Mouse (Mus musculus) forebrain, embryonic 14.5 days (tissue): ENCODE data around the gene Samhd1. TPM values are rescaled to one million over a fixed set of nuclear protein-coding genes. Genes with fewer than 3 reads are reported as not detected.
A peak's percentile ranks its signal among the peaks of the same experiment; 100 is the strongest.

Experiments used
- ATAC-seq: fragments of 200-750 bp; cut with Nextera tagmentation; 2 replicates; pipeline ENCODE4 v1.8.0; 2017; ENCODE audit warnings: mild to moderate bottlenecking, moderate library complexity
- DNase-seq: peaks from one replicate; pipeline ENCODE4 v3.0.0-alpha.2; 2015; ENCODE audit warnings: low spot score
- H3K27ac ChIP-seq: fragments of 300-500 bp; sonication (generic); 2 replicates; pipeline ENCODE4 v1.5.1; 2014; ENCODE audit warnings: low read depth, mild to moderate bottlenecking, control low read depth, low read length, moderate library complexity
- H3K27me3 ChIP-seq: fragments of 300-500 bp; sonication (generic); replicated peaks from 2 replicates; pipeline ENCODE4 v1.6.1; 2014; ENCODE audit warnings: low read length, control low read depth, mixed read lengths; ENCODE audit not compliant: control insufficient read depth, insufficient read depth
- H3K36me3 ChIP-seq: fragments of 300-500 bp; sonication (generic); 2 replicates; pipeline ENCODE4 v1.6.1; 2014; ENCODE audit warnings: low read length, control low read depth; ENCODE audit not compliant: control insufficient read depth, insufficient read depth
- H3K4me1 ChIP-seq: fragments of 300-500 bp; sonication (generic); 2 replicates; pipeline ENCODE4 v1.6.1; 2014; ENCODE audit warnings: antibody characterized with exemption, low read length, control low read depth; ENCODE audit not compliant: control insufficient read depth, insufficient read depth
- H3K4me2 ChIP-seq: fragments of 300-500 bp; sonication (generic); 2 replicates; pipeline ENCODE4 v1.6.1; 2014; ENCODE audit warnings: mild to moderate bottlenecking, control low read depth, low read length
- H3K4me3 ChIP-seq: fragments of 300-500 bp; sonication (generic); 2 replicates; pipeline ENCODE4 v1.5.1; 2014; ENCODE audit warnings: low read depth, low read length, control low read depth
- H3K9ac ChIP-seq: fragments of 300-500 bp; sonication (generic); 2 replicates; pipeline ENCODE4 v1.6.1; 2014; ENCODE audit warnings: mild to moderate bottlenecking, low read length, control low read depth, moderate library complexity
- H3K9me3 ChIP-seq: fragments of 300-500 bp; sonication (generic); replicated peaks from 2 replicates; pipeline ENCODE4 v1.6.1; 2016; ENCODE audit warnings: low read length, control low read depth, mixed read lengths; ENCODE audit not compliant: control insufficient read depth
- WGBS: fragments of 180-500 bp; shearing (Covaris S2); extraction: QIAGEN DNeasy Blood & Tissue Kit; methylation state at CpG from one replicate; pipeline ENCODE4 v1.1.7; 2014; 5-methylcytosine and 5-hydroxymethylcytosine counted together
- polyA plus RNA-seq: library from polyadenylated mRNA; unstranded; fragments of >200 nt; fragmentation: Nextera tagmentation; extraction: Ambion mirVana; gene quantifications from 2 replicates; pipeline ENCODE4 v1.2.1, GENCODE M21; 2014

The Samhd1 gene
- polyA plus RNA-seq, 1 experiment from 2014 or later: 13.6 TPM

DNA sequence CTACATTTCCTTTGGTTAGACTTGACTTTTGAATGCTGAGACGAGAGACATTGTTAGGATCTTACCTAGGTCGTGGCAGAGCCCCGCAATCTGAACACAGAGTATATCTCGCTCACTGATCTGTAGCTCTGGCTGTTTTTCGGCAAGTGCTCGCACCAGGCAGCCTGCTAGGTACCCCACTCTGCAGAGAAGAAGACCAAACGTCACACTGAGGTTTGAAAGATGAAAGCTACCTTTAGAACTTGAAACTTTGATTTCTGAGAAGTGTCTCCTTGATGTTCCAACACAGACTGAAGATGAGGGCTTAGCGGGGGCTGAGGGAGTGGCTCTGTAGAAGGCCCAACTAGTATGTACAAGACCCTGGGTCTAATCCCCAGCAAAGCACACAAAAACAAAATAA lies 13.3 kb downstream of the Samhd1 start:
- Histone ChIP-seq H3K27me3 (no peaks in the 10 kb centered on the region), H3K36me3 (peaks cover 17% of the 10 kb centered on the region; the same call in 1 of the 2 replicates), H3K9ac (no peak overlapping the region), H3K4me1 (no peaks in the 10 kb centered on the region), H3K4me3 (no peak overlapping the region), H3K9me3 (no peaks in the 10 kb centered on the region), H3K27ac (no peak overlapping the region), H3K4me2 (no peak overlapping the region)
- no peak for DNase-seq
- ATAC-seq: no peak
- 91% methylated on average over 8 of the region's 8 CpGs for WGBS

DNA sequence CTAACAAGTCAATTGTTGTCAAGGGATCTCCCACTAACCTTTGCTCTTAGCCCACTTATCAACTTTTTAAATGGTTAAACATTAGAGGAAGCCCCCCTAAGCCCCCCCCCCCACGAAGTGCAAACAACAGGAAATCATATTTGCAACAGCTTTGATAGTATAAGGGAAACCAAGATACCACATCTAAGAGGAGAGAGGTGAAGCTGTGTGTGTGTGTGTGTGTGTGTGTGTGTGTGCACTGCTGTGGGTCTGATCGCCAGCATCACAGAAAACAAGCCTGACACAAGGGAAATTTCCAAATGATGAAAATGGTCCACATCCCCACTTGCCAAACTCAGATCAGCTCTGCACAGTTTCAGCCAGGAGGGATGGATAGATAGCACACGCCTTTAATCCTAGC lies 16.0 kb downstream of the Samhd1 start:
- WGBS: 78% methylated on average over 3 of the region's 3 CpGs
- no peaks in the 10 kb centered on the region for H3K9me3 ChIP-seq

DNA sequence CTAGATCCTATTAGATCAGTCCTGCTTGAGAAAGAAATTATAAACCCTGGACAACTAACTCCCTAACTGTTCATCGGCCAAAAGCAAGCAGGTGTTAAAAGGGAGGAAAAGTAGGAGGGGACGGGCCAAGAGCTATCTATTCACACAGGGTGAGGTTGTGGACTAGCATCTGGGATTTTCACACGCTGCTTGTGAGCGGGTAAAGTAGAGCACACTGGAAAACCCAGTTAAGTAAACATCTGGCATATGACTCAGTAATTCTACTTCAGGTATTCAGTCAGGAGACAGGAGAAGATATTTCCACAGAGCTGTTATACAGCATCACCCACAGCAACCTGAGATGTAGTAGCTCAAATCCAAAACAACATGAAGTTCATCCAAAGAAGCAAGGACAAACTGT lies 16.5 kb downstream of the Samhd1 start:
- Histone ChIP-seq H3K36me3 (peaks cover 14% of the 10 kb centered on the region), H3K4me1 (no peaks in the 10 kb centered on the region), H3K27me3 (no peaks in the 10 kb centered on the region), H3K4me2 (no peak overlapping the region), H3K4me3 (no peak overlapping the region), H3K9ac (no peak overlapping the region), H3K9me3 (no peaks in the 10 kb centered on the region), H3K27ac (no peak overlapping the region)
- WGBS: 92% methylated on average over 4 of the region's 4 CpGs
- DNase-seq: no peak
- ATAC-seq: no peak

More for the DNA sequence above, 16.0 kb downstream of the Samhd1 start:
- Histone ChIP-seq H3K4me1 (no peaks in the 10 kb centered on the region), H3K9ac (no peak overlapping the region), H3K27ac (no peak overlapping the region), H3K4me2 (no peak overlapping the region), H3K4me3 (no peak overlapping the region), H3K36me3 (peaks cover 11% of the 10 kb centered on the region), H3K27me3 (no peaks in the 10 kb centered on the region)
- DNase-seq: no peak
- ATAC-seq: no peak

DNA sequence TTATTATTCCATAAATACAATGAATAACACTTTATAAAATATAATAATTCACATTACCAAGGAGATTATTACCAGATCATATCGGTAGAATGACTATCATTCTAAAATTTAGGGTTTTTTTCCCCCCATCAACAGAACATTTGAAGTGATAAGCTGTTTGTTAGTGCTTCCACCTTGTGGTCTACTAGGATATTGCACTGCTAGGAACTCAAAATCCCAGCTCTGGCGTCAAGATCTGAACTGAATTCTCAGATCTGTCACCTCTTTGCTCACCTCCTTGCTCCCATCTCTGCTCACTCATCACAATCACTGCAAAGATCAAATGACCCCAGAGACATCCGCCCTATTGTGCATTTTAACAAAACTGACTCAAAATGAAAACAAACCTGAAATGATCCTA lies 18.1 kb downstream of the Samhd1 start:
- H3K36me3 ChIP-seq: peaks cover 19% of the 10 kb centered on the region
- H3K4me3 ChIP-seq: no peak overlapping the region
- no peaks in the 10 kb centered on the region for H3K4me1 ChIP-seq
- peak; percentile 74 for DNase-seq
- H3K9me3 ChIP-seq: no peaks in the 10 kb centered on the region
- H3K9ac ChIP-seq: no peak overlapping the region
- H3K4me2 ChIP-seq: no peak overlapping the region
- H3K27me3 ChIP-seq: no peaks in the 10 kb centered on the region
- H3K27ac ChIP-seq: no peak overlapping the region
- WGBS: 22% methylated on average over 3 of the region's 3 CpGs
- no peak for ATAC-seq

DNA sequence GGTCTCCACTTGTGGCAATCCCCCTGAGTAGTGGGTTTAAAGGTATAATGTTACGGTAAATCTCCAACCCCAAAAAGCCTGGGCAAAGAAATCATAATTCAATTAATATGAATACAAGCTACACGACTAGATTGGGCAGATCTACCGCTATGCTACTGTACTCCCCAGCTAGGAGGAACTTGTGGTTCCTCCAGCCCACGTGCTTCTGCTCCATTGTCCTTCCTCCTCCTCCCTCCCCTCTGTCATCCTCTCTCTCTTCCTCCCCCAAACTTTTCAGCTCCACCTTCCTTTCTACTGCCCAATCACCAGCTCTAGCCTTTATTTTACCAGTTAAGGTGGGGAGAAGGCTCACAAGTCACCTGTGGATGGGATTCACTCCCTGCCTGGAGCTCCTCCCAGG lies 26.8 kb downstream of the Samhd1 start:
- 94% methylated on average over 4 of the region's 4 CpGs for WGBS
- H3K36me3 ChIP-seq: peaks cover 48% of the 10 kb centered on the region
- no peak overlapping the region for H3K9ac ChIP-seq
- H3K4me1 ChIP-seq: no peaks in the 10 kb centered on the region
- no peak for DNase-seq
- no peak overlapping the region for H3K4me2 ChIP-seq
- no peak for ATAC-seq
- H3K27me3 ChIP-seq: no peaks in the 10 kb centered on the region
- H3K9me3 ChIP-seq: no peaks in the 10 kb centered on the region
- no peak overlapping the region for H3K4me3 ChIP-seq
- no peak overlapping the region for H3K27ac ChIP-seq

DNA sequence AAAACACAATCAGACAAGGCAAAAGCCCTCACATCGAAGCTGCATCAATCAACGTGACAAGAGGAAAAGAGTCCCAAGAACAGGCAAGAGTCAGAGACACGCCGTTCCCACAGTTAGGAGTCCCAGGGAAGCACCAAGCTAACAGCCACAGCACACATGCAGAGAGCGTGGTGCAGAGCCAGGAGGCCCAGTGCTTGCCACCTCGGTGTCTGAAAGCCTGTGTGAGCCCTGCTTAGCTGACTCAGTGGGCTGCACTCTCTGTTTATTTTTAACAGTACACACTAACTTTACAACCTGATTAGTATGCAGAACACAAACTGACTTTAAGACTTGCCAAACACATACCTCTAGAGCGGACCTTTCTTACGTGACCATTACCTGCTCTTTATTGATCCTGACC lies 30.6 kb downstream of the Samhd1 start:
- Histone ChIP-seq H3K9ac (no peak overlapping the region), H3K27ac (no peak overlapping the region), H3K4me3 (no peak overlapping the region), H3K4me2 (no peak overlapping the region), H3K4me1 (no peaks in the 10 kb centered on the region), H3K27me3 (no peaks in the 10 kb centered on the region), H3K9me3 (no peaks in the 10 kb centered on the region), H3K36me3 (peaks cover 47% of the 10 kb centered on the region)
- DNase-seq: no peak
- no peak for ATAC-seq
- WGBS: 95% methylated on average over 8 of the region's 8 CpGs

DNA sequence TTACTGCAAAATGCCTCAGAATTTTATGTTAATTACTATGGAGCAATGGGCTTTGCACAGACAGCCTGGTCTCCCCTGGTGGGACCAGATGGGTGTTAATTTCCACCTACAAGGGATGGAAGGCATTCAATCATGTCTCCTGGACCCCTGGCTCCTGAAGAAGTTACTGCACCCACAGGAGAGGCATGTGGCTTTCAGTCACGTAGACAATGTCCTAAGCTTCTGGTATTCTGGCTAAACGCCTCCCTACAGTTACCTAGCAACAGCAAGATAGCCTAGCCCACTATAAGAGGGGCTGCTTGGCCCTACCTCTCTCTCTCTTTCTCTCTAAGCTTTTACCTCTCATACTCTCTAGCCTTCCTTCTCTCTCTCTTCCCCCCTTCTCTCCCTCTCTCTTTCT lies 32.8 kb downstream of the Samhd1 start:
- Histone ChIP-seq H3K27me3 (no peaks in the 10 kb centered on the region), H3K27ac (no peak overlapping the region), H3K9ac (no peak overlapping the region), H3K9me3 (no peaks in the 10 kb centered on the region), H3K4me2 (no peak overlapping the region), H3K36me3 (peaks cover 35% of the 10 kb centered on the region), H3K4me3 (no peak overlapping the region), H3K4me1 (no peaks in the 10 kb centered on the region)
- 35% methylated on average over 2 of the region's 2 CpGs for WGBS
- DNase-seq (no peak), ATAC-seq (no peak)

DNA sequence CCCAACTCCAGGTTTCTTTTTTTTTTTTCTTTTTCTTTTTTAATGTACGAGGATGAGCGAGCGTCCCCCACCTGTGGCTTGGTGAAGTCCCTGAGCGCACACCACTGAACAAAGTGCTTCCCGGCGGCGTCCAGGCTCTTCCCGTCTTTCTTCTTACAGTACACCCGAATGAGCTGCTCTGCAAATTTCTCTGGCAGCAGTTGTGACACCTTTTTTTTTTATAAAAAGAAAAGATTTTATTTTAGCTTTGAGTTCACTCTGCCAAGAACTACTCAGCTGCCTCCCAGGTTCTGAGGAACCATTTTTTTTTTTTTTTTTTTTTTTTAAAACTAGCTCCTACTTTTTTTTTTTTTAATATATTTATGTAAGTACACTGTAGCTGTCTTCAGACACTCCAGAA lies 33.4 kb downstream of the Samhd1 start:
- Histone ChIP-seq H3K27ac (no peak overlapping the region), H3K36me3 (peaks cover 32% of the 10 kb centered on the region; the same call in 1 of the 2 replicates), H3K9me3 (no peaks in the 10 kb centered on the region), H3K9ac (no peak overlapping the region), H3K4me1 (no peaks in the 10 kb centered on the region), H3K4me2 (no peak overlapping the region), H3K27me3 (no peaks in the 10 kb centered on the region), H3K4me3 (no peak overlapping the region)
- DNase-seq (no peak), ATAC-seq (no peak)
- 98% methylated on average over 9 of the region's 9 CpGs for WGBS

DNA sequence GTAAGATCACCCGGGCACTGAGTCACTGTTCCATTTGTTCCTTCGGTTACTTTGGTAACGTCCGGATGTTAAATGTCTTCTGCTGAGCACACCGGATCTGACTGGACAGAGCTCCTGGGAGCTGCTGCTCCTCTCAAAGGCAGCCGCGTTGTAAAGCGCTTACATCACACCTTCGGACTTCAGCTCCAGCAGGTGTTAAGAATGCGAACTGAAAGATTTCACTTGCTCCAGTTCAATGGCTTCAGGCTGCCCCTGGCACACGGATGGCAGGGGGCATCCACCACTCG lies 34.8 kb downstream of the Samhd1 start:
- Histone ChIP-seq H3K4me2 (no peak overlapping the region), H3K9ac (no peak overlapping the region), H3K27me3 (no peaks in the 10 kb centered on the region), H3K36me3 (peaks cover 27% of the 10 kb centered on the region; the same call in 1 of the 2 replicates), H3K9me3 (no peaks in the 10 kb centered on the region), H3K4me1 (no peaks in the 10 kb centered on the region), H3K27ac (no peak overlapping the region), H3K4me3 (no peak overlapping the region)
- ATAC-seq (no peak), DNase-seq (no peak)
- 93% methylated on average over 12 of the region's 12 CpGs for WGBS
